Mouse (Mus musculus) heart, embryonic 14.5 days (tissue): Measurements from ENCODE around the gene Prim1. TPM values are rescaled to one million over a fixed set of nuclear protein-coding genes. Genes with fewer than 3 reads are reported as not detected.
A peak's percentile ranks its signal among the peaks of the same experiment; 100 is the strongest.
"Not testable (repeated sequence)": the region's sequence is repeated elsewhere in the genome, so short reads cannot be mapped to it uniquely, and the experiment has no call there.

Source experiments
- ATAC-seq: fragments of 200-750 bp; cut with Nextera tagmentation; 2 replicates; pipeline ENCODE4 v1.8.0; 2017; ENCODE audit warnings: low read depth, moderate TSS enrichment; ENCODE audit not compliant: insufficient number of reproducible peaks, insufficient read depth, low FRiP score
- H3K27ac ChIP-seq, 2 experiments: fragments of 200-500 bp in 1 of 2; fragments of 300-500 bp in 1 of 2; sonication (generic) in 1 of 2; replicated peaks in 1 of 2; 2 replicates each; pipeline ENCODE4 v1.5.1; 2012 to 2014; ENCODE audit warnings: low read depth in 2 of 2, low read length in 2 of 2, control low read depth in 1 of 2, mild to moderate bottlenecking in 1 of 2, mixed read lengths in 1 of 2; ENCODE audit not compliant: control insufficient read depth in 1 of 2, insufficient read depth in 1 of 2
- H3K27me3 ChIP-seq: fragments of 300-500 bp; sonication (generic); 2 replicates; pipeline ENCODE4 v1.6.1; 2014; ENCODE audit warnings: mild to moderate bottlenecking, low read length, control low read depth; ENCODE audit not compliant: control insufficient read depth, insufficient read depth
- H3K36me3 ChIP-seq: fragments of 300-500 bp; sonication (generic); 2 replicates; pipeline ENCODE4 v1.6.1; 2014; ENCODE audit warnings: mild to moderate bottlenecking, control low read depth, low read length, mixed read lengths; ENCODE audit not compliant: control insufficient read depth, insufficient read depth
- H3K4me1 ChIP-seq, 2 experiments: fragments of 200-500 bp in 1 of 2; fragments of 300-500 bp in 1 of 2; sonication (generic) in 1 of 2; 2 replicates each; pipeline ENCODE4 v1.6.1; 2012 to 2014; ENCODE audit warnings: low read length in 2 of 2, control low read depth in 1 of 2, mixed read lengths in 1 of 2; ENCODE audit not compliant: control insufficient read depth in 2 of 2, insufficient read depth in 2 of 2
- H3K4me2 ChIP-seq: fragments of 300-500 bp; sonication (generic); 2 replicates; pipeline ENCODE4 v1.6.1; 2014; ENCODE audit warnings: mild to moderate bottlenecking, low read length
- H3K4me3 ChIP-seq, 2 experiments: fragments of 200-500 bp in 1 of 2; fragments of 300-500 bp in 1 of 2; sonication (generic) in 1 of 2; 2 replicates each; pipeline ENCODE4 v1.5.1; 2012 to 2014; ENCODE audit warnings: low read length in 2 of 2, mild to moderate bottlenecking in 2 of 2, control low read depth in 1 of 2, low read depth in 1 of 2, moderate library complexity in 1 of 2; ENCODE audit not compliant: control insufficient read depth in 1 of 2, insufficient read depth in 1 of 2
- H3K9ac ChIP-seq: fragments of 300-500 bp; sonication (generic); 2 replicates; pipeline ENCODE4 v1.6.1; 2014; ENCODE audit warnings: mild to moderate bottlenecking, low read length
- H3K9me3 ChIP-seq: fragments of 300-500 bp; sonication (generic); 2 replicates; pipeline ENCODE4 v1.6.1; 2016; ENCODE audit warnings: low read length, control low read depth; ENCODE audit not compliant: control insufficient read depth
- WGBS: fragments of 180-500 bp; shearing (Covaris S2); extraction: QIAGEN DNeasy Blood & Tissue Kit; methylation state at CpG from one replicate; pipeline ENCODE4 v1.1.7; 2014; 5-methylcytosine and 5-hydroxymethylcytosine counted together
- polyA plus RNA-seq: library from polyadenylated mRNA; unstranded; fragments of >200 nt; fragmentation: Nextera tagmentation; extraction: Ambion mirVana; gene quantifications from 2 replicates; pipeline ENCODE4 v1.2.1, GENCODE M21; 2014

Gene Prim1
- polyA plus RNA-seq, 1 experiment from 2014 or later, result 44.8 TPM

DNA sequence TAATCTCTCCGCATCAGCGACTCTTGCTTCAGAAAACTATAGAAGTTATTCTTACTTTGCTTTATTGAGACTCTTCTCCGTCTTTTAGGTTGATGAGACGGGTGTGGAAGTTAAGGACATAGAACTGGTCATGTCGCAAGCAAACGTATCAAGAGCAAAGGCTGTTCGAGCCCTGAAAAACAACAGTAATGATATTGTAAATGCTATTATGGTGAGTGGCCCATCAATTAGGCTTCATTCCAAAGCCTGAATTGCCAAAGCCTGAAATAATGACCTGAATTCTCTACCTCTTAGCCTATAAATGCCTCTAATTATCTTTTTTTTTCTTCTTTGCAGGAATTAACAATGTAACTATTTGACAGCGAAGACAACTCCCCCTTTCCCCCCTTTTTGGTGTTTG, 33.2 kb downstream of the Prim1 start:
- H3K4me2 ChIP-seq, result no peak overlapping the region
- H3K9ac ChIP-seq, result no peak overlapping the region
- H3K27me3 ChIP-seq, result no peaks in the 10 kb centered on the region
- H3K4me3 ChIP-seq, result no peak overlapping the region
- 95% methylated on average over 8 of the region's 8 CpGs for WGBS
- peaks cover 78% of the 10 kb centered on the region for H3K36me3 ChIP-seq
- no peak overlapping the region for H3K27ac ChIP-seq
- H3K9me3 ChIP-seq, result no peaks in the 10 kb centered on the region
- peaks cover 11 to 21% of the 10 kb centered on the region in 2 experiments for H3K4me1 ChIP-seq
- ATAC-seq, result no peak

DNA sequence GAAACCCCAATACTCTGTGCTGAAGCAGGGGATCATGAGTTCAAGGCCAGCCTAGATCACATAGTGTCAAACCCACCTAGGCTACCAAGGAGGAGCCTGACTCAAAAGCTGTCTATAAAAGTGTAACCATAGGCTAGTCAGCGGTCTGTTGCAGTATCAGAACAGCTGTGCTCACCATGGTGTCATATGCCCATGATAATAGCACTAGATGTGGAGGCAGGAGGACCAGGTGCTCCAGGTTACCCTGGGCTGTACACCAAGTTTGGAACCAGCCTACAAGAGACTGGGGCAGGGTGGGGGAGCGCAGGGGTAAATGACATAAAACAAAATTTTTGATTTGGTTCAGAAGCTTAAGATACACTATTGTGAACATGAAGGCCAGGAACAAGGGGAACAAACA, 34.8 kb downstream of the Prim1 start:
- Histone ChIP-seq H3K4me2 (no peak overlapping the region), H3K9me3 (no peaks in the 10 kb centered on the region), H3K4me1 (peaks cover 0 to 5% of the 10 kb centered on the region in 2 experiments; a peak in 2 of 4 replicates), H3K36me3 (peaks cover 67% of the 10 kb centered on the region), H3K9ac (no peak overlapping the region), H3K4me3 (no peak overlapping the region), H3K27me3 (no peaks in the 10 kb centered on the region), H3K27ac (no peak overlapping the region)
- ATAC-seq, result no peak
- WGBS, result 92% methylated on average over 2 of the region's 2 CpGs

DNA sequence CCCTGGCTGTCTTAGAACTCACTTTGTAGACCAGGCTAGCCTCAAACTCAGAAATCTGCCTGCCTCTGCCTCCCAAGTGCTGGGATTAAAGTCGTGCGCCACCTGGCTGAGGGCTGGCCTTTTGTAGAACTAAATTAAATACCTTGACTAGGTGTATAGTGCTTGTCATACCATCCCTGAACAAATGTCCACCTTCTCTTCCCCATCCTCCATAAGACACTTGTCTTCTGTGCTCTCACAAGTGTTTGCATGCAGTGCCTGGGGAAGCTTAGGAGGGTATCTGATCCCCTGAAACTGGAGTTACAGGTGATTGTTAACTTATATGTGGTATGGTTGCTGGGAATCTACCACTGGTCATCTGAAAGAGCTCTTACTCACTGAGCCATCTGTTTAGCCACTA, 35.4 kb downstream of the Prim1 start:
- no peak overlapping the region for H3K4me2 ChIP-seq
- H3K27me3 ChIP-seq, result no peaks in the 10 kb centered on the region
- ATAC-seq, result no peak
- peaks cover 61% of the 10 kb centered on the region for H3K36me3 ChIP-seq
- no peak overlapping the region for H3K27ac ChIP-seq
- no peaks in the 10 kb centered on the region for H3K4me1 ChIP-seq
- H3K4me3 ChIP-seq, result no peak overlapping the region
- no peak overlapping the region for H3K9ac ChIP-seq
- no peaks in the 10 kb centered on the region for H3K9me3 ChIP-seq
- WGBS, result 80% methylated on average over 2 of the region's 2 CpGs

DNA sequence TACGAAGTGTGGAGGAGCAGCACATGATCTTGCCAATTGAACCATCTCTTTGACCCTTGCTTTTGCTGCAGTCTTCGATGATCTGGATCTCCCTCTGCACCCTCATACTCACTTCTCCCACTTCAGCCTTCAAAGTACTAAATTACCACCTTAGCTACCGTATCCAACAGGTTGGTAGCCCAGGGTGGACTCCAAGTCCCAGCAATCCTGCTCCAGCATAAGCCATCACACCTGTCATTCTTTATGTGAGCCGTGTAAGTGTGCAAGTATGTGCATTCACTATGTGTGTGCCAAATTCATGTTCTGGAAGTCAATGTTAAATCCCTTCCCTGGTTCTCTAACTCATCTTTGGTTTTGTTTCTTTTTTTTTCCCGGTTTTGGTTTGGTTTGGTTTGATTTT, 36.6 kb downstream of the Prim1 start:
- Histone ChIP-seq H3K9me3 (no peaks in the 10 kb centered on the region), H3K36me3 (peaks cover 49% of the 10 kb centered on the region), H3K27ac (no peak overlapping the region), H3K4me1 (no peaks in the 10 kb centered on the region), H3K4me3 (no peak overlapping the region), H3K4me2 (no peak overlapping the region), H3K27me3 (no peaks in the 10 kb centered on the region), H3K9ac (no peak overlapping the region)
- ATAC-seq, result no peak
- 91% methylated on average over 5 of the region's 5 CpGs for WGBS

DNA sequence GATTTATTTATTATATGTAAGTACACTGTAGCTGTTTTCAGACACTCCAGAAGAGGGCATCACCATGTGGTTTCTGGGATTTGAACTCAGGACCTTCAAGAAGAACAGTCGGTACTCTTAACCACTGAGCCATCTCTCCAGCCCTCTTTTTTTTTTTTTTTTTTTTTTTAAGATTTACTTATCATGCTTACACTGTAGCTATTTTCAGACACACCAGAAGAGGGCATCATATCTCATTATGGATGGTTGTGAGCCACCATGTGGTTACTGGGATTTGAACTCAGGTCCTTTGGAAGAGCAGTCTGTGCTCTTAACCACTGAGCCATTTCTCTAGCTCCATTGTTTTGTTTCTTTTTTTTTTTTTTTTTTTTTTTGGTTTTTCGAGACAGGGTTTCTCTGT, 37.2 kb downstream of the Prim1 start:
- H3K36me3 ChIP-seq, result peaks cover 43% of the 10 kb centered on the region
- WGBS, result 90% methylated on average over 1 of the region's 2 CpGs
- ATAC-seq, result not testable (repeated sequence)

DNA sequence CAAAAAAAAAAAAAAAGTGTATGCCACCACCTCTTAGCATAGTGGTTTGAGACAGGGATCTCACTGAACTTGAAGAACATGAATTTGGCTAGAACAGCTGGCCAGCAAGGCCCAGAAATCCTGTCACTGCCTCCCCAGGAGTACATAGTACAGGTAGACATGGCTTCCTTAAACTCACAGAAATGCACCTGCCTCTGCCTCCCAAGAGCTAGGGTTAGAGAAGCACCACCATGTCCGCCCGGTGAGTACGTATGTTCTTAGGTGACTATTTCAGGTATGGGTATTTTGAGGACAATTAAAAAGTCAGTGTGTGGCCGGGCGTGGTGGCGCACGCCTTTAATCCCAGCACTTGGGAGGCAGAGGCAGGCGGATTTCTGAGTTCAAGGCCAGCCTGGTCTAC, 38.0 kb downstream of the Prim1 start:
- Histone ChIP-seq H3K9me3 (no peaks in the 10 kb centered on the region), H3K4me3 (no peak overlapping the region), H3K4me2 (no peak overlapping the region), H3K27me3 (no peaks in the 10 kb centered on the region), H3K36me3 (peaks cover 35% of the 10 kb centered on the region), H3K9ac (no peak overlapping the region), H3K27ac (no peak overlapping the region), H3K4me1 (peaks cover 0 to 4% of the 10 kb centered on the region in 2 experiments; a peak in 2 of 4 replicates)
- WGBS, result 92% methylated on average over 8 of the region's 8 CpGs
- no peak for ATAC-seq

More for the DNA sequence above, 37.2 kb downstream of the Prim1 start:
- H3K9ac ChIP-seq, H3K27me3 ChIP-seq, H3K4me2 ChIP-seq, H3K4me1 ChIP-seq, H3K9me3 ChIP-seq, H3K27ac ChIP-seq, H3K4me3 ChIP-seq: not testable (repeated sequence)

DNA sequence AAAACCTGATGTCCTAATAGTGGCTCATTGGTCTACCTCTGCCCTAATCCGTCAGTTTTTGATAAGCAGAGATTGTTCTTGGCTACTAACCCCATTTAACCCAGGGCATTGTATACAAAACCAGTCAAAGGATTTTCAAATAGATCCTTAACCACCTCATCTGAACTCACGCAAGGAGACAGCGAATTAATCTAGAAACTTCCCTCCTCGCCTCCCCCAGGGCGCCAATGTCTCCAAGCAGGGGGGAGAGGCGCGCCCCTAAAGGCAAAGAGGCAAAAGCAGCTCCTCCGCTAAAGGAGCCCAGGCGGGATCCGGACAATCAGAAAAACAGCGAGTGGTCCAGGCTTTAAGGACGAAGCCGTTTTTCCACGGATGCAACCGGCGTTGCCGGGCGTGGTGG, 43.2 kb downstream of the Prim1 start:
- Histone ChIP-seq H3K4me3 (peak overlapping the region; percentile 76 to 94), H3K36me3 (peaks cover 11% of the 10 kb centered on the region; the same call in 1 of the 2 replicates), H3K27me3 (no peaks in the 10 kb centered on the region), H3K4me1 (peaks cover 3 to 21% of the 10 kb centered on the region in 2 experiments), H3K27ac (peak overlapping the region; percentile 97 to 98), H3K9ac (peak overlapping the region; percentile 89), H3K4me2 (peak overlapping the region; percentile 93), H3K9me3 (no peaks in the 10 kb centered on the region)
- ATAC-seq, result peak; percentile 11
- 1% methylated on average over 18 of the region's 18 CpGs for WGBS

DNA sequence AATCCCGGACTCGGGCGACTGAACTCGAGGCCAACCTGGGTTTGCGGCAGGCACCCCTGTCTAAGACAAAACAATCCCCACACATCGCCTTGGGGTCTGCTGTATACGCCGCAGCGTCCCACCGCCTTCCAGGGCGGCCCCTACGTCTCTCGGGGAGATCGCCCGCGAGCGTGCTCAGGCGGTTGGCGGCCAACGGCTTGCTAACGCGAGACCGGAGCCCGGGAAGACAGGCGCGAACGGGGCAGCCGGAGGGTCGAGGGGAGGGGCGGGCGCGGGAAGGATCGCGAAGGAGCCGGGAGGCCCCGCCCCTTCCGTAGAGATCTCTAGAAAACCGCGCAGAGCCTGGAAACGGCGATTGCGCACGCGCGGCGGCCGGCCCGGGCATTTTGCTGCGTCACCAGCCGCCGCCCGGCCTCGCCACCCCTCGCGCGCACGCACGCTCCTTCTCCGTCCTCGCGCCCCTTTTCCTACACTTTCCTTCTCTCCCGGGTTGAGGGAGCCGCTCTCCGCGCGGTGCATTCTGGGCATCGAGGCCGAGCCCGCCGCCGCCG, 43.7 kb downstream of the Prim1 start, which contains the start of gene Ptges3:
Gene Ptges3, plus strand, starts transcription at position 354 of the 551 bp plus-strand sequence.
- Histone ChIP-seq H3K27ac (peak within 1 kb of the TSS; percentile 97 to 98), H3K4me2 (peak within 1 kb of the TSS; percentile 93), H3K4me3 (peak within 1 kb of the TSS; percentile 76 to 94), H3K9ac (peak within 1 kb of the TSS; percentile 89), H3K36me3 (peaks cover 14% of the 10 kb centered on the region), H3K9me3 (no peaks in the 10 kb centered on the region), H3K27me3 (no peaks in the 10 kb centered on the region), H3K4me1 (peaks cover 3 to 21% of the 10 kb centered on the region in 2 experiments)
- peak; percentile 91 for ATAC-seq
- under 1% methylated on average over 65 of the region's 72 CpGs for WGBS
